Mouse (Mus musculus) heart, embryonic 13.5 days (tissue): ENCODE results near the gene Rab36. TPM values are rescaled to one million over a fixed set of nuclear protein-coding genes. Genes with fewer than 3 reads are reported as not detected.
A peak's percentile ranks its signal among the peaks of the same experiment; 100 is the strongest.

ENCODE experiments used
- ATAC-seq: fragments of 200-750 bp; cut with Nextera tagmentation; 2 replicates; pipeline ENCODE4 v1.8.0; 2017; ENCODE audit warnings: moderate TSS enrichment; ENCODE audit not compliant: insufficient number of reproducible peaks, low FRiP score, low TSS enrichment; ENCODE audit errors: extremely low read depth
- H3K27ac ChIP-seq: fragments of 300-500 bp; sonication (generic); replicated peaks from 2 replicates; pipeline ENCODE4 v1.5.1; 2015; ENCODE audit warnings: moderate library complexity, mild to moderate bottlenecking, inconsistent platforms
- H3K27me3 ChIP-seq: fragments of 300-500 bp; sonication (generic); replicated peaks from 2 replicates; pipeline ENCODE4 v1.6.1; 2015; ENCODE audit warnings: mild to moderate bottlenecking, inconsistent platforms
- H3K36me3 ChIP-seq: fragments of 300-500 bp; sonication (generic); 2 replicates; pipeline ENCODE4 v1.6.1; 2015; ENCODE audit warnings: mild to moderate bottlenecking, inconsistent platforms
- H3K4me1 ChIP-seq: fragments of 300-500 bp; sonication (generic); 2 replicates; pipeline ENCODE4 v1.6.1; 2015; ENCODE audit warnings: inconsistent platforms
- H3K4me2 ChIP-seq: fragments of 300-500 bp; sonication (generic); 2 replicates; pipeline ENCODE4 v1.6.1; 2015; ENCODE audit warnings: inconsistent platforms, mild to moderate bottlenecking, moderate library complexity
- H3K4me3 ChIP-seq: fragments of 300-500 bp; sonication (generic); 2 replicates; pipeline ENCODE4 v1.5.1; 2015; ENCODE audit warnings: moderate library complexity, mild to moderate bottlenecking, inconsistent platforms
- H3K9ac ChIP-seq: fragments of 300-500 bp; sonication (generic); 2 replicates; pipeline ENCODE4 v1.6.1; 2015; ENCODE audit warnings: inconsistent platforms, mild to moderate bottlenecking, moderate library complexity
- H3K9me3 ChIP-seq: fragments of 300-500 bp; sonication (generic); 2 replicates; pipeline ENCODE4 v1.6.1; 2016; ENCODE audit warnings: inconsistent platforms
- WGBS: fragments of 180-500 bp; shearing (Covaris S2); methylation state at CpG from one replicate; pipeline ENCODE4 v1.1.7; 2015; ENCODE audit warnings: mixed read lengths; 5-methylcytosine and 5-hydroxymethylcytosine counted together
- polyA plus RNA-seq: library from polyadenylated mRNA; unstranded; fragments of >200 nt; fragmentation: Nextera tagmentation; extraction: Ambion mirVana; gene quantifications from 2 replicates; pipeline ENCODE4 v1.2.1, GENCODE M21; 2015

Rab36 gene
- polyA plus RNA-seq, 1 experiment from 2014 or later = 3.5 TPM

GRCm38 (mm10) chr10:75045831-75046230, 9.0 kb downstream of the Rab36 start:
- Histone ChIP-seq H3K9ac (no peak overlapping the region), H3K4me1 (no peaks in the 10 kb centered on the region)
- WGBS = 91% methylated on average over 15 of the region's 15 CpGs

GRCm38 (mm10) chr10:75048711-75049110, 11.9 kb downstream of the Rab36 start:
- Histone ChIP-seq H3K9me3 (no peaks in the 10 kb centered on the region), H3K27ac (no peak overlapping the region), H3K27me3 (peaks cover 33% of the 10 kb centered on the region), H3K4me1 (peaks cover 6% of the 10 kb centered on the region), H3K4me3 (no peak overlapping the region), H3K9ac (no peak overlapping the region), H3K36me3 (peaks cover 7% of the 10 kb centered on the region), H3K4me2 (no peak overlapping the region)
- 77% methylated on average over 7 of the region's 7 CpGs for WGBS
- ATAC-seq = no peak

More at GRCm38 (mm10) chr10:75045831-75046230, 9.0 kb downstream of the Rab36 start:
- Histone ChIP-seq H3K36me3 (peaks cover 7% of the 10 kb centered on the region), H3K4me3 (no peak overlapping the region), H3K27ac (no peak overlapping the region), H3K4me2 (no peak overlapping the region), H3K9me3 (no peaks in the 10 kb centered on the region), H3K27me3 (peaks cover 8% of the 10 kb centered on the region; the same call in 1 of the 2 replicates)
- no peak for ATAC-seq

GRCm38 (mm10) chr10:75051364-75052074, 14.7 kb downstream of the Rab36 start:
- no peak for ATAC-seq
- H3K4me3 ChIP-seq = no peak overlapping the region
- H3K27ac ChIP-seq = no peak overlapping the region
- H3K9me3 ChIP-seq = no peaks in the 10 kb centered on the region
- H3K4me2 ChIP-seq = no peak overlapping the region
- 86% methylated on average over 21 of the region's 21 CpGs for WGBS
- H3K36me3 ChIP-seq = peaks cover 3% of the 10 kb centered on the region; the same call in 1 of the 2 replicates
- H3K27me3 ChIP-seq = peaks cover 42% of the 10 kb centered on the region
- no peak overlapping the region for H3K9ac ChIP-seq
- peaks cover 28% of the 10 kb centered on the region for H3K4me1 ChIP-seq

GRCm38 (mm10) chr10:75052902-75053301, 16.0 kb downstream of the Rab36 start:
- Histone ChIP-seq H3K27ac (no peak overlapping the region), H3K36me3 (no peaks in the 10 kb centered on the region), H3K4me1 (peaks cover 28% of the 10 kb centered on the region), H3K9ac (no peak overlapping the region), H3K4me3 (no peak overlapping the region), H3K9me3 (no peaks in the 10 kb centered on the region), H3K27me3 (peaks cover 53% of the 10 kb centered on the region), H3K4me2 (no peak overlapping the region)
- ATAC-seq = no peak
- 79% methylated on average over 8 of the region's 8 CpGs for WGBS

GRCm38 (mm10) chr10:75053655-75054054, 16.8 kb downstream of the Rab36 start:
- no peak for ATAC-seq
- 79% methylated on average over 4 of the region's 4 CpGs for WGBS
- peaks cover 60% of the 10 kb centered on the region for H3K27me3 ChIP-seq
- no peak overlapping the region for H3K4me2 ChIP-seq
- H3K4me3 ChIP-seq = no peak overlapping the region
- H3K9me3 ChIP-seq = no peaks in the 10 kb centered on the region
- H3K9ac ChIP-seq = no peak overlapping the region
- H3K4me1 ChIP-seq = peaks cover 28% of the 10 kb centered on the region
- no peaks in the 10 kb centered on the region for H3K36me3 ChIP-seq
- no peak overlapping the region for H3K27ac ChIP-seq

GRCm38 (mm10) chr10:75054125-75054524, 17.3 kb downstream of the Rab36 start:
- ATAC-seq = no peak
- H3K27me3 ChIP-seq = peaks cover 60% of the 10 kb centered on the region
- WGBS = 21% methylated on average over 6 of the region's 6 CpGs

GRCm38 (mm10) chr10:75055672-75056071, 18.8 kb downstream of the Rab36 start:
- no peak overlapping the region for H3K27ac ChIP-seq
- H3K4me1 ChIP-seq = peaks cover 37% of the 10 kb centered on the region
- H3K4me3 ChIP-seq = no peak overlapping the region
- peaks cover 58% of the 10 kb centered on the region for H3K27me3 ChIP-seq
- ATAC-seq = no peak
- 69% methylated on average over 5 of the region's 5 CpGs for WGBS
- no peaks in the 10 kb centered on the region for H3K36me3 ChIP-seq
- H3K9me3 ChIP-seq = no peaks in the 10 kb centered on the region
- no peak overlapping the region for H3K9ac ChIP-seq
- no peak overlapping the region for H3K4me2 ChIP-seq

More at GRCm38 (mm10) chr10:75054125-75054524, 17.3 kb downstream of the Rab36 start:
- H3K36me3 ChIP-seq = no peaks in the 10 kb centered on the region
- peak overlapping the region; percentile 42; the same call in 1 of the 2 replicates for H3K9ac ChIP-seq
- no peak overlapping the region for H3K4me2 ChIP-seq
- H3K4me1 ChIP-seq = peaks cover 28% of the 10 kb centered on the region
- H3K4me3 ChIP-seq = no peak overlapping the region
- H3K27ac ChIP-seq = peak overlapping the region; percentile 53; the same call in 1 of the 2 replicates
- no peaks in the 10 kb centered on the region for H3K9me3 ChIP-seq

- H3K9ac ChIP-seq = no peak overlapping the region
- WGBS = 23% methylated on average over 4 of the region's 4 CpGs
- peaks cover 39% of the 10 kb centered on the region for H3K4me1 ChIP-seq
- H3K27me3 ChIP-seq = peaks cover 53% of the 10 kb centered on the region
- H3K4me3 ChIP-seq = no peak overlapping the region
- no peaks in the 10 kb centered on the region for H3K36me3 ChIP-seq
- H3K9me3 ChIP-seq = no peaks in the 10 kb centered on the region
- H3K27ac ChIP-seq = no peak overlapping the region
- no peak for ATAC-seq
- no peak overlapping the region for H3K4me2 ChIP-seq
Observed at GRCm38 (mm10) chr10:75056255-75056654, 19.4 kb downstream of the Rab36 start.

- WGBS = 68% methylated on average over 8 of the region's 8 CpGs
Observed at GRCm38 (mm10) chr10:75058336-75058735, 21.5 kb downstream of the Rab36 start.

GRCm38 (mm10) chr10:75058761-75059395, 22.0 kb downstream of the Rab36 start:
- WGBS = 52% methylated on average over 9 of the region's 9 CpGs
- peaks cover 58% of the 10 kb centered on the region for H3K4me1 ChIP-seq

More at GRCm38 (mm10) chr10:75058336-75058735, 21.5 kb downstream of the Rab36 start:
- Histone ChIP-seq H3K4me1 (peaks cover 58% of the 10 kb centered on the region), H3K27me3 (peaks cover 47% of the 10 kb centered on the region), H3K4me3 (no peak overlapping the region), H3K4me2 (no peak overlapping the region), H3K27ac (no peak overlapping the region), H3K9me3 (no peaks in the 10 kb centered on the region), H3K9ac (no peak overlapping the region), H3K36me3 (no peaks in the 10 kb centered on the region)
- no peak for ATAC-seq

GRCm38 (mm10) chr10:75059396-75059795, 22.5 kb downstream of the Rab36 start:
- Histone ChIP-seq H3K36me3 (no peaks in the 10 kb centered on the region), H3K27ac (no peak overlapping the region), H3K27me3 (peaks cover 45% of the 10 kb centered on the region), H3K9me3 (no peaks in the 10 kb centered on the region), H3K4me2 (peak overlapping the region; percentile 77), H3K9ac (no peak overlapping the region), H3K4me1 (peaks cover 58% of the 10 kb centered on the region), H3K4me3 (peak overlapping the region; percentile 90)
- ATAC-seq = no peak
- WGBS = 2% methylated on average over 11 of the region's 11 CpGs

More at GRCm38 (mm10) chr10:75058761-75059395, 22.0 kb downstream of the Rab36 start:
- H3K36me3 ChIP-seq = no peaks in the 10 kb centered on the region
- no peak overlapping the region for H3K4me3 ChIP-seq
- H3K27ac ChIP-seq = no peak overlapping the region
- H3K27me3 ChIP-seq = peaks cover 45% of the 10 kb centered on the region
- no peak overlapping the region for H3K9ac ChIP-seq
- no peaks in the 10 kb centered on the region for H3K9me3 ChIP-seq
- peak overlapping the region; percentile 77 for H3K4me2 ChIP-seq
- ATAC-seq = no peak
